Mouse (Mus musculus) c-Kit-negative CD71-positive TER-119-positive erythroid progenitor cells, embryonic 14.5 days (primary cell): Measurements from ENCODE around the gene Acaca.
A peak's percentile ranks its signal among the peaks of the same experiment; 100 is the strongest.

Experiments
- DNase-seq: peaks from one replicate; pipeline ENCODE4 v3.0.0-alpha.2; 2013; ENCODE audit warnings: low read depth, low spot score

Gene Acaca

GRCm38 (mm10) chr11:84128943-84129798 lies at the start of gene Acaca, which contains the start of gene Tada2a:
TSS of gene Acaca (plus strand) at chr11:84129672.
TSS of gene Tada2a (minus strand) at chr11:84129600.
- peak; percentile 65 for DNase-seq

GRCm38 (mm10) chr11:84079887-84080286 lies 49.6 kb upstream of the Acaca start:
- DNase-seq, result no peak

GRCm38 (mm10) chr11:84080327-84080726 lies 49.1 kb upstream of the Acaca start:
- no peak for DNase-seq

- DNase-seq, result no peak
These were observed 47.6 kb upstream of the Acaca start for GRCm38 (mm10) chr11:84081901-84082300.

GRCm38 (mm10) chr11:84090572-84090971 lies 38.9 kb upstream of the Acaca start:
- no peak for DNase-seq

GRCm38 (mm10) chr11:84095084-84095483 lies 34.4 kb upstream of the Acaca start:
- DNase-seq, result no peak

- DNase-seq, result no peak
These were observed 32.0 kb upstream of the Acaca start for GRCm38 (mm10) chr11:84097251-84097998.

GRCm38 (mm10) chr11:84101182-84101581 lies 28.3 kb upstream of the Acaca start:
- no peak for DNase-seq

GRCm38 (mm10) chr11:84104036-84104435 lies 25.4 kb upstream of the Acaca start:
- no peak for DNase-seq

GRCm38 (mm10) chr11:84107137-84107536 lies 22.3 kb upstream of the Acaca start:
- no peak for DNase-seq

- no peak for DNase-seq
These were observed 15.8 kb upstream of the Acaca start for GRCm38 (mm10) chr11:84113623-84114022.

GRCm38 (mm10) chr11:84115646-84116045 lies 13.8 kb upstream of the Acaca start:
- no peak for DNase-seq

GRCm38 (mm10) chr11:84116221-84116620 lies 13.3 kb upstream of the Acaca start:
- DNase-seq, result no peak

- DNase-seq, result no peak
These were observed 12.0 kb upstream of the Acaca start for GRCm38 (mm10) chr11:84117431-84117830.

GRCm38 (mm10) chr11:84121051-84121956 lies 8.2 kb upstream of the Acaca start:
- DNase-seq, result no peak

- no peak for DNase-seq
These were observed 1.5 kb upstream of the Acaca start for GRCm38 (mm10) chr11:84127977-84128376.

GRCm38 (mm10) chr11:84129799-84130185 lies 320 bp downstream of the Acaca start:
- DNase-seq, result no peak

GRCm38 (mm10) chr11:84134331-84134860 lies 4.9 kb downstream of the Acaca start:
- no peak for DNase-seq

- no peak for DNase-seq
These were observed 7.0 kb downstream of the Acaca start for GRCm38 (mm10) chr11:84136453-84136852.

GRCm38 (mm10) chr11:84141752-84142151 lies 12.3 kb downstream of the Acaca start:
- DNase-seq, result peak; percentile 47

GRCm38 (mm10) chr11:84145201-84145798 lies 15.8 kb downstream of the Acaca start:
- DNase-seq, result no peak
